Mouse (Mus musculus): ENCODE results near the gene Cdkal1.

GRCm38 (mm10) chr13:29818314-29818713, 37.2 kb downstream of the Cdkal1 start:
- TF ChIP-seq CTCF (conservative IDR thresholded peaks at IDR 0.05; ENCODE audit: insufficient read depth, insufficient read length, low read depth, low read length) (no peak), POLR2A (IDR thresholded peaks at IDR 0.05; ENCODE audit: low read depth, low read length) (no peak)
